Mouse (Mus musculus) cerebellum, adult 18-20 months (tissue): ENCODE results near the gene Hivep1.

Experiments used
- DNase-seq, 2 experiments: peaks; one replicate each; pipeline ENCODE4 v3.0.0; 2021

Gene Hivep1

DNA sequence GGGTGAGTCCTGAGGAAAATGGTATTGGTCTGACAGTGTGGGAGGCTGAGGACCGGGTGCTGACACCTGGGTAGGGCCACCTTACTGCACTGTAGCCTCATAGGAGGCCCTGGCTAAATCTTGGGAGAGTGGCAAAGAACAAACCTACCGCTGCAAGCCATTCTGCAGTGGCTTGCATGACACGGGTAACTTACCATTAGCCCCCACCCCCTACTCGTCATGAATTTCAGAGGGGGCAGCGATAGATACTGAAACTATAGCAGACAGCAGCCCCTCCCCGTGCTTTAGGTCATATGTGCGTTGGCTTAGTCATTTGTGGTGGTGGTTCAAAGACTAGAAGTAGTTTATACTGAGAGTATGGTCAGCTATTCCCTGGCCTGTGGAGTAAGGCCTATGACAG is 61.8 kb downstream of the Hivep1 start:
- DNase-seq: no peak

DNA sequence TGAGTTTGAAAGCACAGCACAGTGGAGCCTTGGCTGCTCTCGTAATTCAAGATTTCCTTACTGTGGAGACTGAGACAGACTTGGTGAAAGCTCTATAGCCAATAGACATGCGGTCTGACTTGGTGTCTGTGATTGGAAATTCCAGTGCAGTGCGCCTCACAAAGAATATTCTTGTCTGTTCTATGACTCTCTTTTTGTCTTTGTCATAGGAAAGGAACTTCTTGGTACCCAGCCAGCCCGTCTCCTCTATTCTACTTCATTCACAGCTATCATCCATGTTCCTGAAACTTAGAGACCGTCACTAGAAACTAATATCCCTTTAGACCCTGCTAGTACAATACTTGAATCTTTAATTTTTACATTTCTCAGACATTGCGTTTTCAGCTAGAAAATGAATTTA is 64.5 kb downstream of the Hivep1 start:
- no peak for DNase-seq

DNA sequence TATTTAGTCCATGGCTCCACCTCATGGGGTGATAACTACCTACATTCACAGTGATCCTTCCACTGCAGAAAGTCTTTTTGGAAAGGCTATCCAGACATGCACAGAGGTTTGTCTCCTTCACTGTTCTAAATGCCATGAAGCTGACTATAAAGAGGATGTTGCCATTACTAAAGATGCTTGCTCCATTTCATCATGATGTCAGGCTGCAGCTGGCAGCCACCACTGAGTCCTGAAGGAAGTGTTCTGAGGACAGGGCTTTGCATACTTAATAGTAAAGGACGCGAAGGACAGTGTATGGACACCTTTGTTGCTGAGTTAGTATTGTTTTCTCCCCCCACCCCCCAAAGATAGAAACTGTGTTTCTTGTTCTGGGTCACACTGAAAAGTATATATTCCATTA is 67.2 kb downstream of the Hivep1 start:
- DNase-seq: no peak

DNA sequence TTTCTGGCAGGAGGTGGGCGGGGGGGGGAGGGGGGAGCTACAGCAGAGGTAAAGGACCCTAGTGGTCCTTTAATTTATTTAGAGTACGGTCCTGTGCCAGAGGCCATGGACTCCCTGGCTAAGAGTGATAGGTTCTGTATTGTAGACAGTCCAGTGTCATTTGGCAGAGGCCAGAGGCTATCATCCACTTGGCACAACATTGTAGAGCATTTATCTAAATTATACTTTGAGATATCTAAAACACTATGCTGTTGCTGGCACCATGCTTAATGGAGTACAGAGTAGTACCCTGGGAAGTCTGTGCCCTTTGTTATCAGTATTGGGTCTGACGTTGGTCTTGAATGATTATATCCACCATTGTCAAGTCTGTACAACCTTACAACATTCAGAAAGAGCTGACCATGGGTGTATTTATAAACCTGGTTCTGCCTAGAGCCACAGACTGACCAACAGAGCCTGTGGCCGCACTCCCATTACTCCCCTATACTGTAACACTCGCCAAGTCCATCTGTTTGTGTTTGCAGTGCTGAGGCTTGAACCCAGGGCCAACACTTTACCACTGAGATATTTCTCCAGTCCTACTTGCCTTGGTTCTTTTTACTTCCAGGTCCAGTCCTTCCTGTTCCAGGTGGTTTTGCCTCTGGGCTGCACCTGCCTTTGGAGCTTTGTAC is 69.4 kb downstream of the Hivep1 start:
- DNase-seq: no peak

DNA sequence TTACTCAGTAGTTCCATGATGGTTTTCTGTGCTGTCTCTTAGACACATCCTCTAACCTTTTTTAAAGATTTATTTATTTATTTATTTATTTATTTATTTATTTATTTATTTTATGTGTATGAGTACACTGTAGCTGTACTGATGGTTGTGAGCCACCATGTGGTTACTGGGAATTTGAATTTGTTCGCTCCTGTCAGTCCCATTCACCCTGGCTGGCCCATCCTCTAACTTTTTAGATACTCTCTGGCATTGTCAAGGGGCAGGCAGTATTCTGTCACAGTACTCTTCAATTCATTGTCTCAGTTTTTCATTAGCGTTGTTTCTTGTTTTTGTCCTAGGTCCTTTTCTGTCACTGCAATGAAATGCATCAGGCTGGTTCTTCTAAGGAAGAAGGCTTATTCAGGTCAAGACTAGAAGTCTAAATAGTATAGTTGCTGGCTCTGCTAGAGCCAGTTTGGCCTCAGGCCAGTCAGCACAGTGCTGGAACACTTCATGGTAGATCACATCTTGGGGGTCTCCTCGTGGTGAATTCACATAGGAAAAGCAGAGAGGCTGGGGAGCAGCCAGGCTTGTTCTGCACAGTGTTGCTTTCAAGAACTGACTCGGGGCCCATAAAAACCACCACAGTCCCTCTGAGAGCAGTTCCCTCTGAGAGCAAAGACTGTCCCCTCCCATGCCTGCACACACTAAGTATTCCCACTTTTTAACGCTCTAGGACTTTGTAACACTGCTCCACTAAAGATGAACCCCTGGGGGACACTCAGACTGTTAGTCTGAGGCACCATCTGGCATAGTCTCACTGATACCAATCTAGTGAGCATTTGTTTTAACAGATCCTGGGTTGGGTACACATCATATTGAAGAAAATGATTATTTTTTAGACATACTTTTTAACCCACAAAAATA is 70.2 kb downstream of the Hivep1 start:
- peak in 1 of 2 experiments; percentile 35 for DNase-seq

DNA sequence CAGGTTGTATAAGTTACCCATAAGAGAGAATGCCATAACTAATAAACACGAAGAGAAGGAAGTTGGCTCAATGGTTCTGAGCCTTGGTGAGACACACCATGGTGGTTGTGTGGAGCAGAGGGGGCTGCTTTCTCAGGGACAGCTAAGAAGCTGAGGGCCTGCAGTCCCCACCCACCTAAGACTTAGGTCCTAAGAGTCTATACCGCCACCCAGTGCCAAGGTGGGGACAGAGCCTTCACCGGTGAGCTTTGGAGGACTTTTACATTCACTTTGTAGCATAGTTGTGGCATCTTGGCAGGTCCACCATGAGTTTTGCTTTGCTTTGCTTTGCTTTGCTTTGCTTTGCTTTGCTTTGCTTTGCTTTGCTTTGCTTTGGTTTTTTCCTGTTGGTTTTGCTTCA is 92.8 kb downstream of the Hivep1 start:
- DNase-seq: no peak

DNA sequence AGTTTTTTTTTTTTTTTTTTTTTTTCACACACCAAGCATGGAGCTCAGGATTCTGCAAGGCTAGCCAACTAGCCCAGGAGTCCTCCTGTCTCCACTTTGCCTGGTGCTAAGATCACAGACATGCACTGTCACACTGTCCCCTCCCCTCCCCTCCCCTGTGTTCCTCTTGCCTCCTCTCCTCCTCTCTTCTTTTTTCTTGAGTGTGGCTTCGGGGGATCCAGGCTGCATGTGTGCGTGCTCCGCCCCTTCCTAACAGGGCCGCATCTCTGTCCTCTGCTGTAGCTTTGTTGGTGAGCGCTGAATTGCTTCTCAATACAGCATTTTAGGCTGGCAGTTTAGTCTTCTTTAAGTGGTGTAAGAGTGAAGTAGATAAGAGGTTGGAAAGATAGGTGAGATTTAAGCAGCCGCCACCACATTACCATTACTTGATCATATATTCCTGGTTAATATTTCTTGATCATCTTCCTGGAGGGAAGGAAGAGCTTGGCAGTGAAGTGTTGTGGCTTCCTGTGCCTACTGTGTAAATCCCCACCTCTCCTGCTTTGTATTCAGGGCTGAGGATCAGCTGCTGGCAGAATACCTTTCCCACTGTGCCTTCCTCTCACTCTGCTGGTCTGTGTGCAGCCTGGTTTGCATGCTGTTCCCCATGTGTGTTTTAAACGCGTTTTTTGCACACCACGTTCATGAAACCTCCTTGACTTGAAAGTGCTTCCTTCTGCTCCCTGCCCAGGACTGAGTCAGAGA is 97.7 kb downstream of the Hivep1 start:
- DNase-seq: no peak

DNA sequence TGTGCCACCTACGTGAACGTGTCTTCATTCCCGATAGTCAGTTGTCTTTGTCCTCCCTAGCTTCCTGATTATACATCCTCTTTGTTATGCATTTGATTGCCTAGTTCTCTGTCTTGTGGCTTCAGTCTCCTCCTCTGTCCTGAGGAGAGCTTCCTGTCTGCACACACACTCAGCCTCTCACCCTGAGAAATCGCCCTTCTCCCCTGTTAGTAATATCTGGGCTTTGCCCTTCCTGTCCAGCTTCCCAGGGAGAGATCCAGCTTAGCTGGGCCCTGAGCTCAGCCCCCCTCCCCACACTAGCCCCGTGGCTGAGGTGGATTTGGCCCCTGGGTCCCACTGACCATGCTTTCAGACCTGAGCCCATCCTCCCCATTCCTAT is 98.2 kb downstream of the Hivep1 start:
- no peak for DNase-seq

DNA sequence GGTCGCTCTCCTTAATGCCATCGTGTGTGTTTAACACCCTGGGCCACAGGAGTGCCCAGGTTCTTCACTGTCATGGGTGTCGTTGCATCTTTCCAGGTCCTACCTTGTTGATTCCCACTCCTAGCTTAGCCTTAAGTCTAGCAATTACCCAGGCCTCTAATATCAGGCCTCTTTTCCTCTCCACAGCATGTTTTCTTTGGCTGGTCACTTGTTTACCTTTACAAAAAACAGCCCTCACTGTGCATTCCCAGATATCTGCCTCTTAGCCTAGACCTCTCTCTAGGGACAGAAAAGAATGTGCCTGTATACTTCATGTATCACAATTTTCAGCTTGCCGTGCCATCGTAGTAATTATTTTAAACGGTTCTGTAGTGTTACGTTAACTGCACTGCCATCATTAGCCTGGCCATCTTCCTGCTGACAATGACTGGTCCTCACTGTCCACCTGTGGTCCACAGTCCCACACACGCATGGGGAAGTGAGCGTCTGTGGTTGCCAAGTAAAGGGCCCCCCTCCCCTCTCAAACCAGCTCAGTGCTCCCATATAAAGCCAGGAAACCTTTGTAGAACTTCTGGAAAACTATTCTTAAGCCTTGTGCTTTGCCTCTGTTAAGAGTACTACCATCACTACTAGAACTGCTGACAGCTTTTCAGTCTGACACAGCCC is 98.8 kb downstream of the Hivep1 start:
- DNase-seq: no peak

DNA sequence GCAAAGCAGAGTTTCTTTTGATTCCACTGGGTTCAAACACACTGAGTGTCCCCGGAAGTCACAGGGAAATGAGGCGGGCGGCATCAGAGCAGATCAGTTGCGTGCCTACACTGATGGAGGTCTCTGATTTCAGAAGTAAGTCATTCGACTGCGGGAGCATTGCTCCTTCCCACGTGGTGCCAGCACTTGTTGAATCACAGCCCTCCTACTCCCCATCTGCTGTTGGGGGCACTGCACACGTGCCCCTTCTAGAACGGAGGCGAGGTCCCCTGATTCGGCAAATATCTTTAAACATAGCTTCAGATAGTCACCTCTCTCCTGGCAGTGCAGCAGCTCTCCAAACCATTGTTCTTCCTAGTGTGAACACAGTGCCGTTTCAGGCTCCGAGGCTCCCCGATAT is 106.4 kb downstream of the Hivep1 start:
- no peak for DNase-seq

DNA sequence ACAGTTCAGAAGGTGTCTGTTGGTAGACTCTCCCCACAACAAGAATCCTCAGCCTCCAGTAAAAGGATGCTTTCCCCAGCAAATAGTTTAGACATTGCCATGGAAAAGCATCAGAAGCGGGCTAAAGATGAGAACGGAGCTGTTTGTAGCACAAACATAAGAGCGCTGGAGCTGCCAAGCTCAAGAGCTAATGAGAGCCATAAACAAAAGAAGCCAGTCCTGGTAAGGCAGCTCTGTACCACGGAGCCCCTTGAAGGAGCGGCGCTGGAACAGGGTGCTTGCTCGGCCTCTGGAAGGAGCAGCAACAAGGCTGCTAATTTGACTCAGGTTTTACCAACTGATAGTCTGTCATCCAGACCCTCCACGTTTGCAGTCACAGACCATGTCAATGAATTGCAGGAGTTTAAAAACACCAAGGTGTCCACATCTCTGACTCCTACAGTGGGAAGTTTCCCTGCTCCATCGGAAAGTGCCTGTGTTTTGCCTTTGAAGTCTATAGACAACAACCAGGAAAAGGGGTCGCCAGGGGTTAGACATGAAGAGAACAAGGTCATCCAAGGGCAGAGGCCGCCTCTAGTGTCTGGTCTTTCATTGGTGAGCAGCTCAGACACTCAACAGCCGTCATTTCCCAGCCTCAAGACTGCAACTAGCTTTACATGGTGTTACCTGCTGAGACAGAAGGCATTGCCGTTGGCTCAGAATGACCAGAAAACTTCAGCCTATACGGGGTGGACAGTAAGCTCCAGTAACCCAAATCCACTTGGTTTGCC is 107.8 kb downstream of the Hivep1 start:
- no peak for DNase-seq

DNA sequence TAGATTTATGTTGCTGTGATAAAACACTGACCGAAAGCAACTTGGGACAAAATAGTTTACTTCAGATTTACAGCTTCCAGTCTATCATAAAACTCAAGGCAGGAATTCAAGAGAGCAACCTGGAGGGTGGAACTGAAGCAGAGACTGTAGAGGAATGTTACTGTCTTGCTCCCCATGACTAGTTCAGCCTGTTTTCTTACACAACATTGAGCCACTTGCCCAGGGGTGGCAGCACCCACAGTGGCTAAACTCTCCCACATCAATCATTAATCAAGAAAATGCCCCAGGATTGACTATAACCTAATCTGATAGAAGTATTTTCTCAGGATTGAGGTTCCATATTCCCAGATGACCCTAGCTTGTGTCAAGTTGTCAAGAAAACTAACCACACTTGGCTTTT is 119.0 kb downstream of the Hivep1 start:
- no peak for DNase-seq

DNA sequence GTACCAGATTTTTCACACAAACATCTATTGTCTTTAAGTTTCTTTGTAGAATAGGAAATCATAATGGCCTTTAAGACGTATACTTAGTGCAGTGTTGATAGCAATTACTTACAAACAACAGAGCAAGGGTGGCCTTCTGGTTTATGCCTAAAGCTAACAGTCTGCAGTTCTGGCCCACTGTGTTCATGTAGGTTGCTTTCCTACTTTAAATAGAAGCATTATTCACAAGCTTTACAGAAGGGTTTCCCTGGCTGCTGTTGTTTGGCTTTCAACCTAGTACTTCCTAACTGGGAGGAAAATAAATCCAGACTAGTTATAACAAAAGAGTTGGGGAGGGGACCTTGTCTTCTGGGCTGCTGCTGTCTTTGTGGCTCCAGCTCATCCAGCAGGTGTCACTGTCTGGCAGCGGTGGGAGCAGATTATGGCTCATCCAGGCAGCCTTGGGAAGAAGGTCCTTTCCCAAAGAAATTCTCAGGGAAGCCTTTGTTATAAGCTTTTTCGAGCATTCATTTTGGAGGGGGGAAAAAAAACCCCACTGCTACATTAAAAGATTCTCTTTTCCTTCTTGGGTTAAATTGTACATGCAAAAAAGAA is 123.1 kb downstream of the Hivep1 start:
- DNase-seq: no peak

DNA sequence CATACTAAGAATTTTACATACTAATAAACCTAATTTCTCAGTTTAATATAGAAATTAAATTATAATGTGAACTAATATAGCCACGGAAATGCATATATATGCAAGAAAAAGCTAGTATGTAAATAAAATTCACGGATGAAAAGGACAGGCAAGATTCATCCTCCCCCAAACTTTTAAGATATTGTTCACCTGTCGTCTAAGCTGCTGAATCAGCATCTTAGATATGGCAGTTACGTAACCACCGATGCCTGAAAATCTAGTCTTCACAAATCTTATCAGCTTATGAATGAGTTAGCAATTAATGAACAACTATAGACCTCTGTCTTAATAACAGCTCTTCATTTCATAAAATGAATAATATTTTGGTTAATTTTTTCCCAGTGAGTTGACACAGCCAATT is 130.8 kb downstream of the Hivep1 start:
- no peak for DNase-seq

DNA sequence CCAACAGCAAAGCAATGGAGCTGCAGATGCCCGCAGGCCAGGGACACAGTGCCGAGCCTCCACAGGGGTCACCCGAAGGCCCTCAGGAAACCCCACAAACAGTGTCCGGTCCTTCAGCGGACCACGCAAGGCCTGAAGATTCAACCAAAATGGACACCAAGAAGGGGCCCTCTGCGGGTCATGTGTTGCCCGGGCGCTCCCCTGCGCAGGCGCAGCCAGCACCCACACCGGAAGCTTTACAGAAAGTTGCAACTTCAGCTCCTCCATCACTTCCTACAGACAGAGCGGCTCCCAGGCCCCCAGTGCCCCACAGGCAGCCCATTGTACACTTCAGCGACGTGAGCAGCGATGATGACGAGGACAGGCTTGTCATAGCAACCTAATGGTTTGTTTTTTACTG is 132.3 kb downstream of the Hivep1 start:
- DNase-seq: no peak

DNA sequence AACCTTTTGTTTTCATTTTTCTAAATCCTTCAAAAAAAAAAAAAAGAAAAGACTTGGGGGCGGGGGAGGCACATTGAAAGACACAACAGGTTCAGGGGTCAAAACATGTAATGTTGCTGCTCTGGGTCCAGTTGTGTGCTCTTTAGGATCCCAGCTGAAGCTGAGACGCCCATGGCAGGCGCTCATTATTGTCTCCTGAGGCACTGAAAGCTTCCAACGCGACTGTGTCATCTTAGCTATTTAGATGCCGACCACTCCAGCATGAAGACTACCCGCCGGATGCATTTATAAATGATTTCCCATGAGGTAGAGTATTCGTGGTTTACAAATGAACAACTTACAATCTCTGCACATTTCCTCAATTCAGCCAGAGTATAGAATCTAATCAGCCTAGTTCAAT is 141.2 kb downstream of the Hivep1 start:
- no peak for DNase-seq

DNA sequence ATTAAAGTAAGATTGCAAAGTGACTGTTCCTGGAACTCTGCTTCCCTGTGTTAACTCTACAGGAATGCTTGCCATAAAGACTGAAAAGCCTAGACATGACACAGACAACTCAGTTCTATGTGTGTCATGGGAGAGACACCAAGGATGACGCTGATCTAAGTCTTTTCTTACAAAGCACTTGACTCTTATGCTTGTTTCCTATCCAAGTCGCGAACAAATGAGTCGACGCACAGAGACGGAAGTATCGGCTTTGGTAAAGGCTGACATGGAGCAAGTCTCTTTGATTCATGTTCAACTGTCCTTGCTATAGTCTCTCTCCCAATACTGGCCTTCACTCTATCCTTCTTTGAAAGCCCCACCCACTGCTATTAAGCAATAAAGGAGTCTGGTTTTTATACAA is 143.8 kb downstream of the Hivep1 start:
- DNase-seq: no peak

DNA sequence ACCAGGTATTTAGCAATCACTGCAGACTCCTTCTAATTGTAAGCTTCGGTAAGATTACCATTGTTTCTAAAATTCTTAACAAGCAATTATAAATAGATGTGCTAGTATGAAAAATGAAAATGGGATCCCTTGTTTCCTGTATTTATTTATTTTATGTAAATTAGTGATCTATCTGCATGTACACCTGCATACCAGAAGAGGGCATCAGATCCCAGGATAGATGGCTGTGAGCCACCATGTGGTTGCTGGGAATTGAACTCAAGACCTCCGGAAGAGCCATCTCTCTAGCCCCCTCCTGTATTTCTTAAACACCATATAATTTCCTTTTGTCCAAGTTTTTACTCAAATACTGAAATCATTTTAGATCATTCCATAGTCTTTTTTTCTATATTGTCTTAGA is 145.8 kb downstream of the Hivep1 start:
- no peak for DNase-seq

DNA sequence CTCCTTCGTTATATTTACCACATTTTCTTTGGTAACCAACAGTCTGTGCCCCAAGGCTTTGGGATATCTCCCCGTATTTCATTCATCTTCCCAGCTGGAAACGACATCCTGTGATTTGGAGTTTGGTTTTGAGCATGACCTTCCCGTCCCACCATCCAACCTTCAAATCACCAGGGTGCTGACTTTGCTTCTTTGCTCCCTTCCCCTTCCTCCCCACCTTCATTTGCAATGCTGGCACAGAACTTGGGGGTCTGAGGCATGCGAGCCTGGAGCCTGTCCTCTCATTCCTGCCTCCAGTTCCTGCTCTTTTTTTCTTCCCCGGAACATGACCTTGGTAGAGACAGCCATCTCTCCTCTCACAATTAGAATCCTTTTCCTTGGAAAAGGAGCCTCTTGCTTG is 161.7 kb downstream of the Hivep1 start:
- no peak for DNase-seq

DNA sequence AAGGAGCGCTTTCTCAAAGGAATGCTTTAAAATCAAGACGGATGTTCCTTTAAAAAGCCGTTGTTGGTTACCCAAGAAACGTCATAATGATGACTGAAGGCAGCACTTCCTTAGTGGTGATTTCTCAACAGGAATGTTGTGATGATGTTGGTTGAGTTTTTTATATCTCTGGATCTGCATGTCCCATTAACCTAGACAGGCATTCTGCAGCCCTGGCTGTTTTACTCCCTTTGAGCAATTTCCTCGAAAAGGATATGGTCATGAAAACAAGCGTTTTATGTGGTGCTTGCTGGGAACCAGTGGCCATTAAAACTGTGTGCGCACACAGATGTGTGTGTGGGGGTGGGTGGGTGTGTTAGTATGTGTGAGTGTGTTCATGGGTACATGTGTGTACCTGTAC is 170.6 kb downstream of the Hivep1 start:
- DNase-seq: no peak

DNA sequence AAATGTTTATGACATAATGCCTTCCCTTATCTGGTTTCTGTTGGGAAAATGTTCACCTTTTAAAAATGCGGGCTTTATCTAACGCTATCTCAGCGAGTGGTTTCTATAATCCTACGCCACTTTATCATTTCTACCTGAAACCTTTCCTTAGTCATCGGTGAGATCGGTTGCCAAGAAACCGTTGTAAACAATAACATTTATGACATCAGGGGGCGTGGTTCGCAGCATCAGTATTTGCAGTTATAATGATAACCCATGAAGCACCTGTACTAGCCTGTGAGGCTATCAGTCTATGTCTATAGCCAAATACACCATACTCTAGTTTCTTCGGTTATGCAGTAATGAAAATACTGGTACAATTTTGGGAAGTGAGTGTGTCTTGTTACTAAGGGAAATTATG is 177.0 kb downstream of the Hivep1 start:
- DNase-seq: no peak
